Mouse (Mus musculus) neural tube, embryonic 15.5 days (tissue): ENCODE measurements at regions not wholly inside any gene's neighbourhood (a gene's known extent, or its start where the extent isn't known, plus 50 kb on each side); places are given as distances from the start of the nearest gene placed in this dataset.

Source experiments
- ATAC-seq: fragments of 200-750 bp; cut with Nextera tagmentation; 2 replicates; pipeline ENCODE4 v1.8.0; 2017; ENCODE audit warnings: mild to moderate bottlenecking, moderate TSS enrichment, moderate library complexity; ENCODE audit not compliant: low FRiP score
- H3K27ac ChIP-seq: fragments of 300-500 bp; sonication (generic); replicated peaks from 2 replicates; pipeline ENCODE4 v1.5.1; 2015; ENCODE audit warnings: mild to moderate bottlenecking, inconsistent platforms
- H3K27me3 ChIP-seq: fragments of 300-500 bp; sonication (generic); replicated peaks from 2 replicates; pipeline ENCODE4 v1.6.1; 2015; ENCODE audit warnings: inconsistent platforms
- H3K36me3 ChIP-seq: fragments of 300-500 bp; sonication (generic); 2 replicates; pipeline ENCODE4 v1.6.1; 2015; ENCODE audit warnings: inconsistent platforms
- H3K4me1 ChIP-seq: fragments of 300-500 bp; sonication (generic); 2 replicates; pipeline ENCODE4 v1.6.1; 2015; ENCODE audit warnings: inconsistent platforms
- H3K4me2 ChIP-seq: fragments of 300-500 bp; sonication (generic); 2 replicates; pipeline ENCODE4 v1.6.1; 2015; ENCODE audit warnings: inconsistent platforms, mild to moderate bottlenecking, moderate library complexity
- H3K4me3 ChIP-seq: fragments of 300-500 bp; sonication (generic); replicated peaks from 2 replicates; pipeline ENCODE4 v1.5.1; 2015; ENCODE audit warnings: mild to moderate bottlenecking, inconsistent platforms
- H3K9ac ChIP-seq: fragments of 300-500 bp; sonication (generic); replicated peaks from 2 replicates; pipeline ENCODE4 v1.6.1; 2015; ENCODE audit warnings: mild to moderate bottlenecking, inconsistent platforms
- H3K9me3 ChIP-seq: fragments of 300-500 bp; sonication (generic); replicated peaks from 2 replicates; pipeline ENCODE4 v1.6.1; 2016; ENCODE audit warnings: inconsistent platforms
- WGBS: fragments of 180-500 bp; shearing (Covaris S2); methylation state at CpG from one replicate; pipeline ENCODE4 v1.1.7; 2015; ENCODE audit warnings: mixed read lengths; 5-methylcytosine and 5-hydroxymethylcytosine counted together

- no peak overlapping the region for H3K4me3 ChIP-seq
- H3K27me3 ChIP-seq, result peaks cover 8% of the 10 kb centered on the region; the same call in 1 of the 2 replicates
These were observed 463.1 kb downstream of the Insc start for GRCm38 (mm10) chr7:115206479-115207134.

DNA sequence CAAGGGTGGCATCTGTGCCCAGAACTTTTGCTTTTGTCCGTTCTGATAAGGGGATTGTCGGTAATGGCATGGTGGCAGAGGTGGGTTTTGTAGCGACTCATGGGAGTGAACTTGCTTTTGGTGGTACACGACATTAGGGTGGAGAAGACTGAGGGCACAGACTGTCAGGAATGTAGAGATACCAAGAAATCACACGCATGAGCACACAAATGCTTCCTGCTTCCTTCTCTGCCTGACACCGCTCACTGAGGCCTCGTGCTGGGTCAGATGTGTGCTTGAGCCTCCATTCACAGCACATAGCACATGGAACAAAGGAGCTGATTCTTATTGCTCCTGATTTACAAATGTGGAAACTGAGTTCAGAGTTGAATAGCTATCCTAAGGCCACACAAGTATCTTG lies 465.3 kb downstream of the Insc start:
- Histone ChIP-seq H3K27ac (no peak overlapping the region), H3K4me3 (no peak overlapping the region), H3K9me3 (no peaks in the 10 kb centered on the region), H3K36me3 (no peaks in the 10 kb centered on the region), H3K27me3 (peaks cover 8% of the 10 kb centered on the region; the same call in 1 of the 2 replicates), H3K4me1 (no peaks in the 10 kb centered on the region), H3K4me2 (no peak overlapping the region), H3K9ac (no peak overlapping the region)
- ATAC-seq, result no peak
- 77% methylated on average over 7 of the region's 7 CpGs for WGBS

More at GRCm38 (mm10) chr7:115206479-115207134, 463.1 kb downstream of the Insc start:
- H3K27ac ChIP-seq, result no peak overlapping the region
- no peak overlapping the region for H3K9ac ChIP-seq
- no peak overlapping the region for H3K4me2 ChIP-seq
- no peaks in the 10 kb centered on the region for H3K9me3 ChIP-seq
- no peak for ATAC-seq
- 73% methylated on average over 9 of the region's 9 CpGs for WGBS
- no peaks in the 10 kb centered on the region for H3K4me1 ChIP-seq
- H3K36me3 ChIP-seq, result no peaks in the 10 kb centered on the region

DNA sequence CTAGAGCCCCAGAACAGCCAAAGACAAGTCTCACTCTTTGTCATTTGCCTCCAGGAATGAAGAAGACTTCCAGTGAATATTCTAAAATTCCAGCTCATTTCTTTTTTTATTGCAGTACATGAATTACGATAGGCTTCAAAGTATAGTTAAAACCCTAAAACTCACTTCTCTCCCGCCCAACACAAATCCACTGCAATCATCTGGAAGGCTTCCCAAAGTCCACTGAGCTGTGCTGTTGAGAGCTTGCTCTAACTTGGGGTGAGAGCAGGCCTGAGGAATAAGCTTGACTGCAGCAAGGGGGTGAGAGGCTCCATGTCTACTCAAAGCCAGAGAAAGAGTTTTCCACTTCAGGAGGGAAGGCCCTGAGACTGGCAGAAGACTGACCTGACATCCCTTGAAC lies 466.5 kb downstream of the Insc start:
- no peak for ATAC-seq
- 78% methylated on average over 2 of the region's 2 CpGs for WGBS
- no peaks in the 10 kb centered on the region for H3K36me3 ChIP-seq

GRCm38 (mm10) chr7:115216838-115217237 lies 473.3 kb downstream of the Insc start:
- 0 out of 2 replicates have a peak overlapping the region, but pooled peaks have one; percentile 24 for H3K9ac ChIP-seq

More for the DNA sequence above, 466.5 kb downstream of the Insc start:
- Histone ChIP-seq H3K4me1 (no peaks in the 10 kb centered on the region), H3K27me3 (peaks cover 8% of the 10 kb centered on the region; the same call in 1 of the 2 replicates), H3K27ac (no peak overlapping the region), H3K9me3 (no peaks in the 10 kb centered on the region), H3K4me3 (no peak overlapping the region), H3K9ac (no peak overlapping the region), H3K4me2 (no peak overlapping the region)

DNA sequence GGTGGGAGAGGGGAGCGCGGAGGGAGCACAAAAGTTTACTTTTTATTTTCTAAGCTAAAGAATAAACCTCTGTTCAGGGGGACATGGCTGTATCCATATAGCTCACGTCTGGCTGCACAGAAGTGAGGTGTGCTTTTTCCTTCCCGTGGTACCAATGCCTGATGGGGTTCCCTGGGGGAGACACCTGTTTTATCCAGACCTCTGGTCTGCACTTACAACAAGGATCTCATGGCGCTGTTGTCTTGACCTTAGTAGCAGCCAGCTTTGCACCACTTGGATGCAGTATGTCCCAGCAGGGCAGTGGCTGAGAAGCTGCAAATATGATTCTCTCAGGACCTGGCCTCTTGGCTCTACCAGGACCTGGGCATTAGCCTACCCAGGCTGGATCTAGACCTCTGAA lies 473.8 kb downstream of the Insc start:
- no peaks in the 10 kb centered on the region for H3K9me3 ChIP-seq
- no peak overlapping the region for H3K9ac ChIP-seq
- peak overlapping the region; percentile 32 for H3K4me3 ChIP-seq
- no peaks in the 10 kb centered on the region for H3K36me3 ChIP-seq
- peaks cover 18% of the 10 kb centered on the region for H3K4me1 ChIP-seq
- H3K27me3 ChIP-seq, result peaks cover 2% of the 10 kb centered on the region; the same call in 1 of the 2 replicates
- peak; percentile 30; the same call in 1 of the 2 replicates for ATAC-seq
- 6% methylated on average over 5 of the region's 5 CpGs for WGBS
- 0 out of 2 replicates have a peak overlapping the region, but pooled peaks have one; percentile 23 for H3K27ac ChIP-seq
- H3K4me2 ChIP-seq, result peak overlapping the region; percentile 66

More at GRCm38 (mm10) chr7:115216838-115217237, 473.3 kb downstream of the Insc start:
- WGBS, result 0% methylated on average over 12 of the region's 13 CpGs
- H3K4me2 ChIP-seq, result peak overlapping the region; percentile 66
- H3K9me3 ChIP-seq, result no peaks in the 10 kb centered on the region
- ATAC-seq, result peak; percentile 81
- peaks cover 2% of the 10 kb centered on the region; the same call in 1 of the 2 replicates for H3K27me3 ChIP-seq
- H3K27ac ChIP-seq, result no peak overlapping the region
- no peaks in the 10 kb centered on the region for H3K36me3 ChIP-seq
- H3K4me1 ChIP-seq, result peaks cover 18% of the 10 kb centered on the region
- H3K4me3 ChIP-seq, result peak overlapping the region; percentile 32

DNA sequence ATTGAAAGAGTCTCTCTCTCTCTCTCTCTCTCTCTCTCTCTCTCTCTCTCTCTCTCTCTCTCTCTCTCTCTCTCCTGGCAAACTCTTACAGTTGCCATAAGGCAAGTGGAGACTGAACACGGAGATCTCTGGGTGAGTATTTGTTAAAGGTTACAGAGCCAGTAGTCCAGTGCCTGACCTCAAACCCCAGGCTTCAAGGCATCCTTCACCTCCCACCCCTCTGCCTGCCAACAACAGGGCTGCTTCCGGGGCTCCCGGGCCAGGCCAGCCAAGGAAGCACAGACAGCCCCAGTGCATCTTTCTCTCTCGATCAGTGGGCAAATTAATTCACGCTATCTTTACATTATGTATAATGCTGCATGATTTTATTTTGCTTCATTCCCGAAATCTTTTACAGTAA lies 474.2 kb downstream of the Insc start:
- Histone ChIP-seq H3K27ac (no peak overlapping the region), H3K9me3 (no peaks in the 10 kb centered on the region), H3K4me3 (no peak overlapping the region), H3K27me3 (peaks cover 2% of the 10 kb centered on the region; the same call in 1 of the 2 replicates), H3K4me1 (peaks cover 18% of the 10 kb centered on the region), H3K9ac (no peak overlapping the region), H3K36me3 (no peaks in the 10 kb centered on the region), H3K4me2 (no peak overlapping the region)
- 37% methylated on average over 6 of the region's 6 CpGs for WGBS
- ATAC-seq, result no peak

GRCm38 (mm10) chr7:115218596-115219180 lies 475.2 kb downstream of the Insc start:
- ATAC-seq, result peak; percentile 49; the same call in 1 of the 2 replicates
- H3K4me2 ChIP-seq, result 0 out of 2 replicates have a peak overlapping the region, but pooled peaks have one; percentile 17
- WGBS, result 33% methylated on average over 13 of the region's 13 CpGs

DNA sequence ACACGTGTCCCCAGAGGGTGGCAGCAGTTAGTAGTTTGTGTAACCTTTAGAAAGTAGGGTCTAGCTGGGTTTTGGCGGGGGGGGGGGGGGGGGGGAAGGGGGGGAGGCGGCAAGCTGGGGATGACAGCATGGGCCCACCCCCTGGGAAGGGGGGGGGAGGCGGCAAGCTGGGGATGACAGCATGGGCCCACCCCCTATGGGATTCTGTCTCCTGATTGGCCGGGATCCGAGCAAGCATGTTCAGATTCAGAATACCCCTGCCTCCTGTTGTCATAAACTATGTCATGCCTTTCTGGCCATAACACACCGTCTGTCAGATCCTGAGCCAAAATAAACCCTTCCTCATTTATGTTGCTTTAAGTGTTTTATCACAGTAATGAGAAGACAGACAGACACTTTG lies 479.1 kb downstream of the Insc start:
- ATAC-seq, result no peak
- Histone ChIP-seq H3K9me3 (no peaks in the 10 kb centered on the region), H3K9ac (no peak overlapping the region), H3K36me3 (no peaks in the 10 kb centered on the region), H3K27ac (no peak overlapping the region), H3K4me3 (no peak overlapping the region), H3K27me3 (no peaks in the 10 kb centered on the region), H3K4me1 (peaks cover 11% of the 10 kb centered on the region), H3K4me2 (no peak overlapping the region)
- WGBS, result 50% methylated on average over 4 of the region's 7 CpGs

More at GRCm38 (mm10) chr7:115218596-115219180, 475.2 kb downstream of the Insc start:
- Histone ChIP-seq H3K4me3 (no peak overlapping the region), H3K27me3 (peaks cover 2% of the 10 kb centered on the region; the same call in 1 of the 2 replicates), H3K4me1 (peaks cover 18% of the 10 kb centered on the region), H3K9me3 (no peaks in the 10 kb centered on the region), H3K27ac (no peak overlapping the region), H3K9ac (no peak overlapping the region), H3K36me3 (no peaks in the 10 kb centered on the region)

DNA sequence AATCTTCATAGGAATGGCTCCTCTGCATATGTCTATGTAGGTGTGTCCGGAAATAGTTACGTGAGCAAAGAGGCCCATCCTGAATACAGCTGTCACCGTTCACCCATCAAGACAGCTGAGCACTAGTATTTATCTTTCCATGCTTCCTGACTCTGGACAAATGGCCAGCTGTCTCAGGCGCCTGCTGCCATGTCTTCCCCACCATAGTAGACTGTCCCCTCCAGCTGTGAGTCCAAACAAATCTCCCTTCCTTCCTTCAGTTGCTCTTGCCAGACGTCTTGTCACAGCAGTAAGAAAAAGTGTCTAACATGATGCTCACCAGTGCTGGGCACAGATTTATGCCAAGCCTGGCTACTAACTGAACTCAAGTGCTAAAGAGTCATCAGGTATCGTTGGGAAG lies 487.0 kb downstream of the Insc start:
- H3K4me3 ChIP-seq, result no peak overlapping the region
- no peak for ATAC-seq
- H3K36me3 ChIP-seq, result no peaks in the 10 kb centered on the region
- 80% methylated on average over 6 of the region's 6 CpGs for WGBS
- no peak overlapping the region for H3K27ac ChIP-seq
- no peaks in the 10 kb centered on the region for H3K9me3 ChIP-seq
- no peak overlapping the region for H3K9ac ChIP-seq
- H3K4me1 ChIP-seq, result 0 out of 2 replicates have a peak, but pooled peaks cover 3% of the 10 kb centered on the region
- H3K4me2 ChIP-seq, result no peak overlapping the region
- no peaks in the 10 kb centered on the region for H3K27me3 ChIP-seq

DNA sequence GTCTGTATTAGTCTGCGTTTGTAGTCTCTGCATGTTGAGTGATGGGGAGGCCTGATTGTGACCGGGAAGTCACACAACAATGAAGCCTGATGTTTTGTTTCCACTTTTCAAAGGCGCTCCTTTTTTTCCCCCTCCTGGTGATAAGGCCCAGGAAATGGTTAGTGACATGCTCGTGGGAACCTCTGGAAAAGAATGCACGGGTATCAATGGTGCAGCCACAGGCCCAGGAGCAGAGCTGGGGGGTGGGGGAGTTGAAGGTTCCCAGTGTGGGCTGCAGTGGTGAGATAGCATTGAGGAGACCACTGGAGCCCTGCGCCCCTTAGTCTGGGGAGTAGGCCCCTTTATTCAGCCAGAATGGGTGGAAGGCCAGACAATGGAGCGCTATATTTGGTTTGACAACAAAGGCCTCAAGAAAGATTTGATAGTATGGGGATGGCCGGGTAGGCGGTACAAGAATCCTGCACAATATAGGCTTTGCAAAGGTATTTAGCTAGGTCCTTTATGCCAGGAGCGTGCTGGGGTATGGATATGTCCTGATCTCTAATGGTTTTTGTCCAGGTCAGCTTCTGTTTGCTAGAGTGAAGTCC lies 490.4 kb downstream of the Insc start:
- Histone ChIP-seq H3K4me3 (no peak overlapping the region), H3K9me3 (no peaks in the 10 kb centered on the region), H3K36me3 (no peaks in the 10 kb centered on the region), H3K9ac (no peak overlapping the region), H3K4me2 (no peak overlapping the region), H3K4me1 (0 out of 2 replicates have a peak, but pooled peaks cover 3% of the 10 kb centered on the region), H3K27me3 (no peaks in the 10 kb centered on the region), H3K27ac (no peak overlapping the region)
- ATAC-seq, result no peak
- 32% methylated on average over 10 of the region's 10 CpGs for WGBS

DNA sequence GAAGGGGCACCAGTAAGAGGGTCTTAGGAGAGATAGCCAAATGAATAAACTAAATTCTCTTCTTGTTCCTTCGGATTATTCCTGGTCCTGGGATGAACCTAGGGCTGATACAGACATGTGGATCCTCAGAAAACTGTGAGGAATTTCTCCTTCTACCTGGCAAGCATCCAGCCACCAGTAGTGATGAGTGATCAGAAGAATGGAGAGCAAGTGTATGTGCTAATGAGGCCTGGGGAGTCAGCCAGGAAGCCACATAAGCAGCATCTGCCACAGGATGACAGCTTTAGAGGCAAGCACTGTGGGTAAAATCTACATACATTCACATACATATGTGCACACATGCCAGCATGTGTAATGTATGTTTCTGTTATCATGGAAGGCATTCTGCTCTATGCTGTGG lies 493.6 kb downstream of the Insc start:
- Histone ChIP-seq H3K9me3 (no peaks in the 10 kb centered on the region), H3K36me3 (no peaks in the 10 kb centered on the region), H3K9ac (no peak overlapping the region), H3K4me3 (no peak overlapping the region), H3K4me1 (no peaks in the 10 kb centered on the region), H3K4me2 (no peak overlapping the region), H3K27me3 (no peaks in the 10 kb centered on the region), H3K27ac (no peak overlapping the region)
- no peak for ATAC-seq
- 94% methylated on average over 1 of the region's 1 CpGs for WGBS
